Mouse (Mus musculus) activated CD4-positive, CD25-positive, alpha-beta regulatory T cell, adult 4 months (primary cell): ENCODE measurements around the gene Myh2. TPM values are rescaled to one million over a fixed set of nuclear protein-coding genes. Genes with fewer than 3 reads are reported as not detected.

Experiments used
- polyA plus RNA-seq, 2 experiments: library from polyadenylated mRNA; unstranded; fragments of 100-300 nt; shearing (Covaris generic); gene quantifications; one replicate each; pipeline ENCODE4 v1.2.1; 2017

The Myh2 gene
- polyA plus RNA-seq, 2 experiments from 2014 or later = not detected

Other genes with a start within 250 kb of the Myh2 start
- gene Tmem238l, start 214.4 kb upstream of the Myh2 start, polyA plus RNA-seq = not detected
- gene Tmem220, start 145.9 kb upstream of the Myh2 start, polyA plus RNA-seq = 1 to 10 TPM in 1 of 2 experiments, under 1 TPM in 1; 0.63 to 1.0 TPM
- gene Adprm, start 118.4 kb upstream of the Myh2 start, polyA plus RNA-seq = 10 to 100 TPM; 66.8 to 67.3 TPM
- 1 to 10 TPM; 6.9 to 8.9 TPM for gene Sco1, start 118.4 kb upstream of the Myh2 start, polyA plus RNA-seq
- gene Myh3, start 92.7 kb upstream of the Myh2 start, polyA plus RNA-seq = under 1 TPM in 1 of 2 experiments, not detected in 1; 0.19 TPM
- not detected for gene Myh1, start 29.0 kb downstream of the Myh2 start, polyA plus RNA-seq
- gene Myh4, start 67.0 kb downstream of the Myh2 start, polyA plus RNA-seq = under 1 TPM in 1 of 2 experiments, not detected in 1; 0.09 TPM
- gene Myh8, start 106.1 kb downstream of the Myh2 start, polyA plus RNA-seq = under 1 TPM in 1 of 2 experiments, not detected in 1; 0.28 TPM
- gene Myh13, start 150.6 kb downstream of the Myh2 start, polyA plus RNA-seq = under 1 TPM in 1 of 2 experiments, not detected in 1; 0.21 TPM